Mouse (Mus musculus) thymus, adult 2 months (tissue): ENCODE measurements at regions not wholly inside any gene's neighbourhood (a gene's known extent, or its start where the extent isn't known, plus 50 kb on each side); places are given as distances from the start of the nearest gene placed in this dataset.

Experiments
- CTCF ChIP-seq: fragments of 200-500 bp; IDR thresholded peaks from 2 replicates; pipeline ENCODE4 v1.5.1; 2012; ENCODE audit warnings: mild to moderate bottlenecking, control low read depth, low read length, moderate library complexity, borderline replicate concordance; ENCODE audit not compliant: control insufficient read depth, poor library complexity, insufficient read depth; ENCODE audit errors: extremely low read depth
- POLR2A ChIP-seq: fragments of 200-500 bp; IDR thresholded peaks from 2 replicates; pipeline ENCODE4 v1.6.1; 2012; ENCODE audit warnings: mild to moderate bottlenecking, low read length, control low read depth, moderate library complexity; ENCODE audit not compliant: control insufficient read depth, poor library complexity, insufficient read depth; ENCODE audit errors: extremely low read depth

DNA sequence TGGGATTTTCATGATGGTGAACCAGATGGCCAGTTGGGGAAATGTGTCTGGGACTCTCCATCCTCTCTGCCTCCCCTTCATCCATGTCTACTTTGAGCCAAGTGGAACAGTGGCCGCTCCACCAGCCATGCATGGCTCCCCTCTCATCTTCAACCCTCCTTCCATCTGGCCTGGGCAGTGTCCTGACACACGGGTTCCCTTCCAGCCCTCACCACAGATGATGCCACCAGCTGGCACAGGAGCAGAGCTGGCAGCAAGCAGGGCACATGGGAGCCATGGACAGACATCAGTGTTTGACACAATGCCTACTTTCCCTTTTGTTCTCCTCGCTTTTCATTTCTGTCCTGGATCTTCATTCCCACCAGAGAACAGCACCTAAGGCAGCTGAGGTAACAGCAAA, 348.9 kb downstream of the Cmpk2 start:
- TF ChIP-seq POLR2A (no peak), CTCF (no peak)
